Mouse (Mus musculus): ENCODE results near the gene Mdm2. TPM values are rescaled to one million over a fixed set of nuclear protein-coding genes. Genes with fewer than 3 reads are reported as not detected.
"Not testable (repeated sequence)": the region's sequence is repeated elsewhere in the genome, so short reads cannot be mapped to it uniquely, and the experiment has no call there.

The Mdm2 gene
- total and polyA plus RNA-seq, 2 experiments from 2014 or later, result 31.3 to 93.0 TPM

- no peak for TF ChIP-seq EP300 (IDR thresholded peaks at IDR 0.05; ENCODE audit: low read depth)
- TF ChIP-seq CTCF (IDR thresholded peaks at IDR 0.05; ENCODE audit: low read depth), result no peak
- Histone ChIP-seq H3K9me3 (replicated peaks; ENCODE audit: control insufficient read depth, low read length) (no peaks in the 10 kb centered on the region), H3K4me1 (ENCODE audit: control insufficient read depth, insufficient read depth) (no peaks in the 10 kb centered on the region), H3K9ac (replicated peaks; ENCODE audit: low read depth, low read length) (peak within 1 kb of the TSS; percentile 43; the same call in 1 of the 2 replicates), H3K4me3 (ENCODE audit: low read depth, low read length) (peak within 1 kb of the TSS; percentile 57), H3K36me3 (replicated peaks; ENCODE audit: control insufficient read depth, insufficient read depth, low read length) (peaks cover 23% of the 10 kb centered on the region), H3K4me2 (ENCODE audit: low read depth, low read length) (peak within 1 kb of the TSS; percentile 76), H3K27me3 (ENCODE audit: control insufficient read depth, insufficient read depth, low read length) (no peaks in the 10 kb centered on the region), H3K27ac (ENCODE audit: low read depth) (peak within 1 kb of the TSS; percentile 27; the same call in 1 of the 2 replicates)
- peak; percentile 94 for DNase-seq (ENCODE audit: low spot score)
- WGBS, result 13% methylated on average over 46 of the region's 46 CpGs
- ATAC-seq (ENCODE audit: insufficient read depth, low read depth), result peak; percentile 99
Observed at GRCm38 (mm10) chr10:117746297-117746883, 35.8 kb upstream of the Mdm2 start, which contains the start of gene Slc35e3. Slc35e3 (minus strand) TSS chr10:117746365.

- Histone ChIP-seq H3K4me3 (ENCODE audit: low read depth, low read length) (peak overlapping the region; percentile 57), H3K36me3 (replicated peaks; ENCODE audit: control insufficient read depth, insufficient read depth, low read length) (peaks cover 17% of the 10 kb centered on the region), H3K4me2 (ENCODE audit: low read depth, low read length) (peak overlapping the region; percentile 76), H3K9ac (replicated peaks; ENCODE audit: low read depth, low read length) (peak overlapping the region; percentile 43; the same call in 1 of the 2 replicates)
- H3K4me1 ChIP-seq (ENCODE audit: control insufficient read depth, insufficient read depth); H3K27ac ChIP-seq (ENCODE audit: low read depth); H3K9me3 ChIP-seq (replicated peaks; ENCODE audit: control insufficient read depth, low read length); DNase-seq (ENCODE audit: low spot score); H3K27me3 ChIP-seq (ENCODE audit: control insufficient read depth, insufficient read depth, low read length): not testable (repeated sequence)
- WGBS, result 2% methylated on average over 16 of the region's 46 CpGs
- peak; percentile 4; the same call in 1 of the 2 replicates for ATAC-seq (ENCODE audit: insufficient read depth, low read depth)
Observed at GRCm38 (mm10) chr10:117745570-117746296, 35.2 kb upstream of the Mdm2 start.

- peaks cover 7% of the 10 kb centered on the region; the same call in 1 of the 2 replicates for H3K36me3 ChIP-seq (replicated peaks; ENCODE audit: control insufficient read depth, insufficient read depth, low read length)
- H3K4me3 ChIP-seq (ENCODE audit: low read depth, low read length), result no peak overlapping the region
- ATAC-seq (ENCODE audit: insufficient read depth, low read depth) (no peak), DNase-seq (ENCODE audit: low spot score) (no peak)
- no peaks in the 10 kb centered on the region for H3K27me3 ChIP-seq (ENCODE audit: control insufficient read depth, insufficient read depth, low read length)
- H3K27ac ChIP-seq (ENCODE audit: low read depth), result no peak overlapping the region
- no peaks in the 10 kb centered on the region for H3K9me3 ChIP-seq (replicated peaks; ENCODE audit: control insufficient read depth, low read length)
- no peak for TF ChIP-seq CTCF (IDR thresholded peaks at IDR 0.05; ENCODE audit: low read depth)
- no peak for TF ChIP-seq EP300 (IDR thresholded peaks at IDR 0.05; ENCODE audit: low read depth)
- no peaks in the 10 kb centered on the region for H3K4me1 ChIP-seq (ENCODE audit: control insufficient read depth, insufficient read depth)
- no peak overlapping the region for H3K9ac ChIP-seq (replicated peaks; ENCODE audit: low read depth, low read length)
- WGBS, result 88% methylated on average over 4 of the region's 4 CpGs
- H3K4me2 ChIP-seq (ENCODE audit: low read depth, low read length), result no peak overlapping the region
Observed at GRCm38 (mm10) chr10:117743917-117744316, 33.4 kb upstream of the Mdm2 start.

- H3K27ac ChIP-seq (ENCODE audit: low read depth), result no peak overlapping the region
- WGBS, result 91% methylated on average over 2 of the region's 2 CpGs
Observed at GRCm38 (mm10) chr10:117743182-117743581, 32.6 kb upstream of the Mdm2 start.

GRCm38 (mm10) chr10:117742618-117743017, 32.1 kb upstream of the Mdm2 start:
- no peak for ATAC-seq (ENCODE audit: insufficient read depth, low read depth)
- H3K36me3 ChIP-seq (replicated peaks; ENCODE audit: control insufficient read depth, insufficient read depth, low read length), result peaks cover 13% of the 10 kb centered on the region
- no peaks in the 10 kb centered on the region for H3K27me3 ChIP-seq (ENCODE audit: control insufficient read depth, insufficient read depth, low read length)
- no peak overlapping the region for H3K27ac ChIP-seq (ENCODE audit: low read depth)
- H3K9ac ChIP-seq (replicated peaks; ENCODE audit: low read depth, low read length), result no peak overlapping the region; the same call in 1 of the 2 replicates
- WGBS, result 81% methylated on average over 4 of the region's 4 CpGs
- H3K4me2 ChIP-seq (ENCODE audit: low read depth, low read length), result no peak overlapping the region
- no peak for DNase-seq (ENCODE audit: low spot score)
- no peaks in the 10 kb centered on the region for H3K9me3 ChIP-seq (replicated peaks; ENCODE audit: control insufficient read depth, low read length)
- TF ChIP-seq EP300 (IDR thresholded peaks at IDR 0.05; ENCODE audit: low read depth) (no peak), CTCF (IDR thresholded peaks at IDR 0.05; ENCODE audit: low read depth) (no peak)
- H3K4me1 ChIP-seq (ENCODE audit: control insufficient read depth, insufficient read depth), result no peaks in the 10 kb centered on the region
- H3K4me3 ChIP-seq (ENCODE audit: low read depth, low read length), result no peak overlapping the region

More at GRCm38 (mm10) chr10:117743182-117743581, 32.6 kb upstream of the Mdm2 start:
- ATAC-seq (ENCODE audit: insufficient read depth, low read depth) (no peak), DNase-seq (ENCODE audit: low spot score) (no peak)
- Histone ChIP-seq H3K27me3 (ENCODE audit: control insufficient read depth, insufficient read depth, low read length) (no peaks in the 10 kb centered on the region), H3K9ac (replicated peaks; ENCODE audit: low read depth, low read length) (no peak overlapping the region), H3K4me1 (ENCODE audit: control insufficient read depth, insufficient read depth) (no peaks in the 10 kb centered on the region), H3K4me2 (ENCODE audit: low read depth, low read length) (no peak overlapping the region), H3K36me3 (replicated peaks; ENCODE audit: control insufficient read depth, insufficient read depth, low read length) (peaks cover 11% of the 10 kb centered on the region), H3K4me3 (ENCODE audit: low read depth, low read length) (no peak overlapping the region), H3K9me3 (replicated peaks; ENCODE audit: control insufficient read depth, low read length) (no peaks in the 10 kb centered on the region)
- TF ChIP-seq CTCF (IDR thresholded peaks at IDR 0.05; ENCODE audit: low read depth), result no peak
- no peak for TF ChIP-seq EP300 (IDR thresholded peaks at IDR 0.05; ENCODE audit: low read depth)
